Mouse (Mus musculus) neural tube, embryonic 13.5 days (tissue): ENCODE measurements around the gene Ndrg4. TPM values are rescaled to one million over a fixed set of nuclear protein-coding genes. Genes with fewer than 3 reads are reported as not detected.

Experiments
- ATAC-seq: fragments of 200-750 bp; cut with Nextera tagmentation; 2 replicates; pipeline ENCODE4 v1.8.0; 2017; ENCODE audit warnings: low read depth, mild to moderate bottlenecking, moderate TSS enrichment, moderate library complexity
- H3K27ac ChIP-seq: fragments of 300-500 bp; sonication (generic); replicated peaks from 2 replicates; pipeline ENCODE4 v1.5.1; 2015; ENCODE audit warnings: moderate library complexity, mild to moderate bottlenecking, inconsistent platforms
- H3K27me3 ChIP-seq: fragments of 300-500 bp; sonication (generic); 2 replicates; pipeline ENCODE4 v1.6.1; 2015; ENCODE audit warnings: mild to moderate bottlenecking, inconsistent platforms
- H3K36me3 ChIP-seq: fragments of 300-500 bp; sonication (generic); 2 replicates; pipeline ENCODE4 v1.6.1; 2015; ENCODE audit warnings: mild to moderate bottlenecking, inconsistent platforms
- H3K4me1 ChIP-seq: fragments of 300-500 bp; sonication (generic); replicated peaks from 2 replicates; pipeline ENCODE4 v1.6.1; 2015; ENCODE audit warnings: inconsistent platforms
- H3K4me2 ChIP-seq: fragments of 300-500 bp; sonication (generic); 2 replicates; pipeline ENCODE4 v1.6.1; 2015; ENCODE audit warnings: inconsistent platforms, mild to moderate bottlenecking, moderate library complexity
- H3K4me3 ChIP-seq: fragments of 300-500 bp; sonication (generic); 2 replicates; pipeline ENCODE4 v1.5.1; 2015; ENCODE audit warnings: mild to moderate bottlenecking, inconsistent platforms
- H3K9ac ChIP-seq: fragments of 300-500 bp; sonication (generic); 2 replicates; pipeline ENCODE4 v1.6.1; 2015; ENCODE audit warnings: moderate library complexity, mild to moderate bottlenecking, inconsistent platforms
- H3K9me3 ChIP-seq: fragments of 300-500 bp; sonication (generic); 2 replicates; pipeline ENCODE4 v1.6.1; 2016; ENCODE audit warnings: inconsistent platforms
- WGBS: fragments of 180-500 bp; shearing (Covaris S2); methylation state at CpG from one replicate; pipeline ENCODE4 v1.1.7; 2015; 5-methylcytosine and 5-hydroxymethylcytosine counted together
- polyA plus RNA-seq: library from polyadenylated mRNA; unstranded; fragments of >200 nt; fragmentation: Nextera tagmentation; extraction: Ambion mirVana; gene quantifications from 2 replicates; pipeline ENCODE4 v1.2.1, GENCODE M21; 2015

Ndrg4 gene
- 244 and 275 TPM in 2 replicates for polyA plus RNA-seq

GRCm38 (mm10) chr8:95676631-95677030 lies at the start of gene Ndrg4:
Gene Ndrg4 (plus strand): TSS chr8:95676980.
- Histone ChIP-seq H3K9me3 (no peaks in the 10 kb centered on the region), H3K4me1 (peaks cover 46% of the 10 kb centered on the region), H3K27ac (peak within 1 kb of the TSS; percentile 68), H3K4me2 (peak within 1 kb of the TSS; percentile 82), H3K27me3 (peaks cover 78% of the 10 kb centered on the region), H3K36me3 (no peaks in the 10 kb centered on the region), H3K9ac (peak within 1 kb of the TSS; percentile 86), H3K4me3 (peak within 1 kb of the TSS; percentile 72)
- whole genome bisulfite sequencing = 53% methylated on average over 9 of the region's 9 CpGs
- no peak for ATAC-seq

DNA sequence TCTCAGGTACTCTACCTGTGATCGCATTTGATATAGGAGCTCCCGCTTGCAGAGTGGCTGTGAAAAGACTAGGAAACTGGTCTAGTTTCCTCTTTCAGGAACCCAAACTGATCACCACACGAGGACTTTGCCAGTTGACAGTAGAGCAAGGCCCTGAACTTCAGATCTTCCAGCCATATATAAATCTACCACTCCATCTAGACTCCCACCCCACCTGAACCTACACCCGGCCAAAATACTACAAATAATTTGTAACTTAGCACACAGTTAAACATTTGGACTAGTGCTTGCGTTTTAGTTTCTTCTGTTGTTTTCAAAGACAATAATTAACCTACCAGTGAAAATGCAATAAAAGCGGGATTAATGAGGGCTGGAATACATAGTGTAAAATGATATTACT lies 43.9 kb upstream of the Ndrg4 start:
- Histone ChIP-seq H3K9me3 (no peaks in the 10 kb centered on the region), H3K4me2 (peak overlapping the region; percentile 91), H3K36me3 (no peaks in the 10 kb centered on the region), H3K4me3 (peak overlapping the region; percentile 92), H3K9ac (no peak overlapping the region), H3K4me1 (peaks cover 9% of the 10 kb centered on the region), H3K27me3 (peaks cover 21% of the 10 kb centered on the region), H3K27ac (no peak overlapping the region)
- ATAC-seq = peak; percentile 51; the same call in 1 of the 2 replicates
- 82% methylated on average over 6 of the region's 6 CpGs for WGBS

DNA sequence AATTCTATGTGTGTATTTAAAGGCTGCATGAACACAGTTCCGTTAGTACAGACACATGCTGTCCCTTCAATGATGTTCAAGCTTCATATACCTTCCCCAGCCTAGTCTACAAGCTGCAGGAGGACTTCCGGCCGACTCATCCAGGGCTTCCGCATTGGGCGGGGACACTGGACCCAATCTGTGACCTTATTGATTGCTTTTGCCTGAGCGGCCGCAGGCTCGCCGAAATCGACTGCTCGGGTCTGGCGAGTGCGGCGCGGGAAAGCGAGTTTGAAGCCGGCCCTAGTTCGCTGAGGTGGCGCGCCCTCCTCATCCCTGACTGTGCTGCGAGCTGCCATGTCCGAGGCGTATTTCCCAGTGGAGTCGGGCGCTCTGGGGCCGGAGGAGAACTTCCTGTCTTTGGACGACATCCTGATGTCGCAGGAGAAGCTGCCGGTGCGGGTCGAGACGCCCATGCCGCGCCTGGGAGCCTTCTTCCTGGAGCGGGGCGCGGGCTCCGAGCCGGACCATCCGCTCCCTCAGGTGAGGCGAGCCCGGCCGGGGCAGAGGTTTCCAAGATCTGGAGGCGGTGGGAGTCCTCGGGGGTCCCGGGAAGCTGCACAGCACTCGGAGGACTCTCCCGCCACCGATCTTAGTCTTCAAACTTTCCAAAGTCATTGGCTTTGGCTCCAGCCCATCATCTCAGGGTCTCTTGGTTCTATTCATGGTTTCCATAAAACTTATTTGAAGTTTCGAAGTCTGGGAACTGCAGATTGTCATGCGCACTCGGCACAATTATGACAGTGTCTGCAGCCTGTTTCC lies 43.3 kb upstream of the Ndrg4 start, which contains the start of gene Gins3:
Gins3 (plus strand) TSS at position 192 of the 801 bp plus-strand sequence.
- Histone ChIP-seq H3K9ac (peak within 1 kb of the TSS; percentile 75), H3K27ac (no peak within 1 kb of the TSS), H3K4me3 (peak within 1 kb of the TSS; percentile 92), H3K4me2 (peak within 1 kb of the TSS; percentile 91), H3K9me3 (no peaks in the 10 kb centered on the region), H3K27me3 (peaks cover 17% of the 10 kb centered on the region), H3K36me3 (no peaks in the 10 kb centered on the region), H3K4me1 (peaks cover 9% of the 10 kb centered on the region)
- ATAC-seq = peak; percentile 97
- WGBS = 1% methylated on average over 52 of the region's 52 CpGs

GRCm38 (mm10) chr8:95634063-95634340 lies 42.8 kb upstream of the Ndrg4 start:
- H3K4me3 ChIP-seq = peak overlapping the region; percentile 92
- H3K9me3 ChIP-seq = no peaks in the 10 kb centered on the region
- peak overlapping the region; percentile 75 for H3K9ac ChIP-seq
- ATAC-seq = no peak
- WGBS = 6% methylated on average over 6 of the region's 6 CpGs
- no peaks in the 10 kb centered on the region for H3K36me3 ChIP-seq
- peak overlapping the region; percentile 91 for H3K4me2 ChIP-seq
- no peak overlapping the region for H3K27ac ChIP-seq
- peaks cover 12% of the 10 kb centered on the region for H3K27me3 ChIP-seq
- peaks cover 9% of the 10 kb centered on the region for H3K4me1 ChIP-seq

- Histone ChIP-seq H3K9ac (no peak overlapping the region), H3K4me3 (no peak overlapping the region), H3K36me3 (no peaks in the 10 kb centered on the region), H3K27me3 (no peaks in the 10 kb centered on the region), H3K4me2 (no peak overlapping the region), H3K27ac (no peak overlapping the region), H3K4me1 (no peaks in the 10 kb centered on the region), H3K9me3 (no peaks in the 10 kb centered on the region)
- 94% methylated on average over 2 of the region's 2 CpGs for WGBS
- no peak for ATAC-seq
Measured at GRCm38 (mm10) chr8:95644942-95645341, 31.8 kb upstream of the Ndrg4 start.

- no peaks in the 10 kb centered on the region for H3K4me1 ChIP-seq
- no peaks in the 10 kb centered on the region for H3K9me3 ChIP-seq
- H3K4me2 ChIP-seq = no peak overlapping the region
- ATAC-seq = no peak
- H3K27ac ChIP-seq = no peak overlapping the region
- no peak overlapping the region for H3K9ac ChIP-seq
- H3K4me3 ChIP-seq = no peak overlapping the region
- 90% methylated on average over 3 of the region's 3 CpGs for WGBS
- no peaks in the 10 kb centered on the region for H3K27me3 ChIP-seq
- H3K36me3 ChIP-seq = no peaks in the 10 kb centered on the region
Measured at GRCm38 (mm10) chr8:95648251-95648650, 28.5 kb upstream of the Ndrg4 start.

DNA sequence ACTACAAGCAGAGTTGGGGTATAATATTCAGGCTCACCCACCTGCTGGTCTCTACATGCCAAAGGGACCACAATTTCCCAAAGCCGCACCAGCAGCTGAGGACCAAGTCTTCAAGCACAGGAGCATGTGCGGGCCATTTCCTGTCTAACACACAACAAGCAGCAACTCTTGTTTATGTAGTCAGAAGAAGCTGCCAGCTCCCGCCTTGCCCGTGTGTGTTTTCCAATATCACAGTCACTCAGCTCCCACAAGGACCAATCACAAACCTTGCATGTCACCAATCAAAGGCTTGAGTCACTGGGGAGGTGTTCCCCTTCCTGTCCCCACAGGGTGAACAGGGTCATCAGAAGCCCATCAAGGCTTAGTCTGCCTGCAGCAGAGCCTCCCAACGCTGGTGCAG lies 23.4 kb upstream of the Ndrg4 start:
- no peak for ATAC-seq
- Histone ChIP-seq H3K27me3 (no peaks in the 10 kb centered on the region), H3K9ac (no peak overlapping the region), H3K4me2 (no peak overlapping the region), H3K36me3 (no peaks in the 10 kb centered on the region), H3K9me3 (no peaks in the 10 kb centered on the region), H3K4me3 (no peak overlapping the region), H3K4me1 (no peaks in the 10 kb centered on the region), H3K27ac (no peak overlapping the region)
- 82% methylated on average over 5 of the region's 5 CpGs for WGBS

DNA sequence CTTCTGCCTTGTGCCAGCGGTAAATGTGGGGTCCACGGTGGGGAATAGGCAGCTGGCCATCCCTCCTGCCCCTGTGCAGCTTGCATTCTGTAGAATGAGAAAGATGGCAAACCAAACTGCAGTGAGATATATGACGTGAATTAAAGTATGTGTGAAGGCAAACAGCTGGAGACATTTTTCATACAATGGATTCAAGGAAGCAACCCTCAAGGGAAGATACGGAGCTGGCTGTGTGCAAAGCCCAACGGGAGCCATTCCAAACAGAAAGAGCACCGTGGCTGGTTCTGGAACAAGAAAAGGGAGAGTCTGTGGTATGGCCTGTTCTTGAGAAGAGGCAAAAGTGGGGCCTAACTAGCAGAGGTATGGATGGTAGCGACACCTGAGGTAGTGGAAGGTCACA lies 20.9 kb upstream of the Ndrg4 start:
- no peaks in the 10 kb centered on the region for H3K9me3 ChIP-seq
- H3K4me3 ChIP-seq = no peak overlapping the region
- no peak overlapping the region for H3K9ac ChIP-seq
- H3K4me2 ChIP-seq = no peak overlapping the region
- no peaks in the 10 kb centered on the region for H3K36me3 ChIP-seq
- H3K4me1 ChIP-seq = no peaks in the 10 kb centered on the region
- H3K27ac ChIP-seq = no peak overlapping the region
- no peaks in the 10 kb centered on the region for H3K27me3 ChIP-seq
- WGBS = 72% methylated on average over 7 of the region's 7 CpGs
- no peak for ATAC-seq

- H3K9me3 ChIP-seq = no peaks in the 10 kb centered on the region
- H3K4me3 ChIP-seq = no peak overlapping the region
- H3K27me3 ChIP-seq = no peaks in the 10 kb centered on the region
- H3K36me3 ChIP-seq = no peaks in the 10 kb centered on the region
- H3K4me2 ChIP-seq = no peak overlapping the region
- WGBS = 50% methylated on average over 5 of the region's 5 CpGs
- H3K27ac ChIP-seq = no peak overlapping the region
- ATAC-seq = no peak
- no peaks in the 10 kb centered on the region for H3K4me1 ChIP-seq
- H3K9ac ChIP-seq = no peak overlapping the region
Measured at GRCm38 (mm10) chr8:95656316-95657002, 20.3 kb upstream of the Ndrg4 start.

- H3K4me1 ChIP-seq = no peaks in the 10 kb centered on the region
- 45% methylated on average over 2 of the region's 2 CpGs for WGBS
- no peak overlapping the region for H3K9ac ChIP-seq
- H3K36me3 ChIP-seq = no peaks in the 10 kb centered on the region
- H3K27ac ChIP-seq = no peak overlapping the region
- H3K9me3 ChIP-seq = no peaks in the 10 kb centered on the region
- H3K4me3 ChIP-seq = no peak overlapping the region
- no peaks in the 10 kb centered on the region for H3K27me3 ChIP-seq
- ATAC-seq = no peak
- no peak overlapping the region for H3K4me2 ChIP-seq
Measured at GRCm38 (mm10) chr8:95657523-95657922, 19.3 kb upstream of the Ndrg4 start.

GRCm38 (mm10) chr8:95660334-95660882 lies 16.4 kb upstream of the Ndrg4 start:
- H3K4me3 ChIP-seq = no peak overlapping the region
- 88% methylated on average over 6 of the region's 6 CpGs for WGBS
- H3K4me1 ChIP-seq = no peaks in the 10 kb centered on the region
- no peak overlapping the region for H3K27ac ChIP-seq
- no peaks in the 10 kb centered on the region for H3K36me3 ChIP-seq
- no peak overlapping the region for H3K9ac ChIP-seq
- no peaks in the 10 kb centered on the region for H3K9me3 ChIP-seq
- H3K27me3 ChIP-seq = no peaks in the 10 kb centered on the region
- H3K4me2 ChIP-seq = no peak overlapping the region
- no peak for ATAC-seq

- Histone ChIP-seq H3K9ac (no peak overlapping the region), H3K4me2 (no peak overlapping the region), H3K9me3 (no peaks in the 10 kb centered on the region), H3K27me3 (no peaks in the 10 kb centered on the region), H3K4me1 (no peaks in the 10 kb centered on the region), H3K27ac (no peak overlapping the region), H3K36me3 (no peaks in the 10 kb centered on the region), H3K4me3 (no peak overlapping the region)
- 79% methylated on average over 8 of the region's 8 CpGs for WGBS
- no peak for ATAC-seq
Measured at GRCm38 (mm10) chr8:95661085-95661484, 15.7 kb upstream of the Ndrg4 start.
